Mouse (Mus musculus) CH12.LX (cell line): Measurements from ENCODE around the gene Ccnd1.

Experiments
- BHLHE40 ChIP-seq: IDR thresholded peaks from 2 replicates; pipeline ENCODE4 v1.6.1; 2011; ENCODE audit warnings: mild to moderate bottlenecking, low read depth, low read length, improper control_type of control experiment
- CTCF ChIP-seq, 2 experiments: IDR thresholded peaks in 1 of 2; conservative IDR thresholded peaks in 1 of 2; 2 replicates each; pipeline ENCODE4 v1.5.1; 2011 to 2012; ENCODE audit warnings: low read depth in 2 of 2, low read length in 2 of 2, improper control_type of control experiment in 1 of 2, inconsistent platforms in 1 of 2, mild to moderate bottlenecking in 1 of 2, moderate library complexity in 1 of 2
- ELF1 ChIP-seq: IDR thresholded peaks from 2 replicates; pipeline ENCODE4 v1.6.1; 2014; ENCODE audit warnings: low read depth, mild to moderate bottlenecking, inconsistent platforms, low read length, improper control_type of control experiment
- HCFC1 ChIP-seq: IDR thresholded peaks from 2 replicates; pipeline ENCODE4 v1.6.1; 2012; ENCODE audit warnings: low read depth, mild to moderate bottlenecking, inconsistent platforms, low read length, improper control_type of control experiment
- MAX ChIP-seq: IDR thresholded peaks from 2 replicates; pipeline ENCODE4 v1.6.1; 2011; ENCODE audit warnings: low read length, improper control_type of control experiment
- POLR2A ChIP-seq: IDR thresholded peaks from 2 replicates; pipeline ENCODE4 v1.6.1; 2011; ENCODE audit warnings: low read depth, mild to moderate bottlenecking, improper control_type of control experiment, low read length
- RAD21 ChIP-seq: IDR thresholded peaks from 2 replicates; pipeline ENCODE4 v1.6.1; 2011; ENCODE audit warnings: low read depth, mild to moderate bottlenecking, low read length, improper control_type of control experiment, moderate library complexity
- SIN3A ChIP-seq: IDR thresholded peaks from 2 replicates; pipeline ENCODE4 v1.6.1; 2012; ENCODE audit warnings: low read length, improper control_type of control experiment, inconsistent platforms

DNA sequence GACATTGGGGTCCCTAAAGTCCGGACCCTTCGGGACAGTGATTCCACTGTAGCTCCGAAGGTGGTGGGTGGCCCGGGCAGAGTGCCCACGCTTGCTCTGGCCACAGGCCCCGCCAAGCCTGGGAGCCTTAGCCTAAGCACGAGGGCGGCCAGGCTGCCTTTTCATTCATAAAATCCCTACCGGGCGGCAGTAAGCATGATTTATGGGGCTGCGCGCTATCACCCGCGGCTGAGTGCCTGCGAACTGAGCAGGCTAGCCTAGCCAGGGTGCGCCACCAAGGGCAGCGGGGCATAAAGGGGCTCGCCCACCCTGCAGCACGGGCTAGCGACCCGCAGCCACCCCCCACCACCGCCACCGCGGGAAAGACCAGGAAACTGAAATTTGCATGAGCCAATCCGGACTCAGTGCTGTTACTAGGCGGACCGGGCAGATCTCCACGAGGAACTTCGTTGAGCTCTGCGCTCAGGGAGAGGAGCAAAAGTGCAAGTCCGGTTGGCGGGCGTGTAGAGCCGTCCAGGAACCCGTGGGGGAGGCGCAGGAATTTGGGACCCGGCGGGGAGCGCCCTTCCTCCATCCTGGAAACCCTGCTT, 1.6 kb upstream of the Ccnd1 start:
- TF ChIP-seq ELF1 = no peak
- TF ChIP-seq BHLHE40 = peak; percentile 35; the same call in 1 of the 2 replicates
- TF ChIP-seq MAX = no peak
- no peak for TF ChIP-seq HCFC1
- no peak for TF ChIP-seq SIN3A
- no peak for TF ChIP-seq CTCF (conservative IDR thresholded peaks at IDR 0.05 in 1 of 2, IDR thresholded peaks at IDR 0.05 in 1 of 2; ENCODE audit: low read depth in 2 of 2, low read length in 2 of 2)
- TF ChIP-seq POLR2A = no peak
- no peak for TF ChIP-seq RAD21
